ENCODE assay signal across 16 mouse cellular contexts in the genomic region with DNA sequence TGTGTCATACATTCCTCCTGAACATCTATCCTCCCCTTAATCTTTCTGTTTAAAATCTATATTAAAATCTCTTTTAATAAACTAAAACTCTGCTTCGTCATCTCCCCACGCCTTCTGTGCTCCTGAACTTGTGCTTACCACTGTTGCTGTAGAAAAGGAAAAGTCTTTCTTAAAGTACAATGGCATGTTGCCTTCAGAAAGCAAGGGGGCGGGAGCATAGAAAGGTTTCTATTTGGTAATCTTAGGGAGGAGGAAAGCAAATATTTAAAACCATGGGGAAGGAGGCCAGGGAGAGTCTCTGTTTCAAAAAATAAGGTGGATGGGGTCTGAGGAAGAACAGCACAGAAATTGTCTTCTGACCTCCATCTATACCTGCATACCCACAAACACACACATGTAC.
"Had no signal": no experiment of that assay in that cellular context is flagged by ENCODE, and none has a peak within 500 bp of the region (broad histone marks: within the 10 kb centered on the region; RNA-seq: fewer than 3 reads in every experiment).

No protein-coding gene starts in this region.

- H3K27me3 ChIP-seq: neural tube, embryonic 15.5 days had no signal

- H3K36me3 ChIP-seq: neural tube, embryonic 13.5 days; neural tube, embryonic 15.5 days; stomach, embryonic 15.5 days had no signal

- DNase-seq: retina, postnatal 1 day; right cerebral cortex, adult 18-20 months; right cerebral cortex, postnatal 14 days; right cerebral cortex, postnatal 25 days; right cerebral cortex, postnatal 4 days; spleen, adult 18-20 months; thymus, adult 18-20 months; thymus, adult 2 months; thymus, postnatal 14 days; thymus, postnatal 25 days; thymus, postnatal 36 days; thymus, postnatal 4 days had no signal

- H3K9me3 ChIP-seq: neural tube, embryonic 13.5 days; neural tube, embryonic 15.5 days; stomach, embryonic 15.5 days had no signal

- H3K9ac ChIP-seq: neural tube, embryonic 13.5 days; neural tube, embryonic 15.5 days; stomach, embryonic 15.5 days had no signal

- H3K27ac ChIP-seq: neural tube, embryonic 13.5 days; neural tube, embryonic 15.5 days; stomach, embryonic 15.5 days; stomach, postnatal 0 days had no signal

- H3K4me3 ChIP-seq: neural tube, embryonic 13.5 days; neural tube, embryonic 15.5 days; stomach, embryonic 15.5 days had no signal

- H3K4me2 ChIP-seq: neural tube, embryonic 13.5 days; neural tube, embryonic 15.5 days; stomach, embryonic 15.5 days had no signal
